Mouse (Mus musculus): Measurements from ENCODE around the gene Pde4b.

GRCm38 (mm10) chr4:102275716-102276115 lies 188.4 kb downstream of the Pde4b start:
- no peak for TF ChIP-seq POLR2A (IDR thresholded peaks at IDR 0.05; ENCODE audit: extremely low read depth, insufficient read depth, low read length)
- TF ChIP-seq CTCF (IDR thresholded peaks at IDR 0.05; ENCODE audit: low read depth, low read length): no peak
